ENCODE assay signal across 10 mouse cellular contexts in the genomic region with DNA sequence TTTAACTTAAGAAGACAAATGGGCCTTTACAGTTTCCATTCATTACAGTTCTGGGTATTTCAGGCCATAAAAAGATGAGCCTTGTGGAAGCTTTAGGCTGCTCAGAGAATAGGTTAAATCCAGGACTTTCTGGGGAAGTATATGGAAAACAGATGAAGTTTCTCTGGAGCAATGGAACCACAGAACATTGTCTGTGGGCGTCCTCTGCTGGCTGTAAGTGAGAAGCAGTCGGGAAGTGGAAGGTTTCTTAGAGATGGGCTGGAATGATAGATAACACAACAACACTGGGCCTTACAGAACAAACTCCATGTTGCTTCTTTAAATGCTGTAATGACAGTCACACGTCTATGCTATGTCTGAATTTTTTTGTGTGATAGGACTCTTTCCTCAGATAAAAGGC. TPM values are rescaled to one million over a fixed set of nuclear protein-coding genes. Genes with fewer than 3 reads are reported as not detected.
DNase-seq lines count a peak whose midpoint lies in the region; ATAC-seq and TF ChIP-seq lines count a peak whose summit lies in the region.
"Had no signal": no experiment of that assay in that cellular context is flagged by ENCODE, and none has a peak within 500 bp of the region (broad histone marks: within the 10 kb centered on the region; RNA-seq: fewer than 3 reads in every experiment).

No protein-coding gene starts in this region.

- no peak for TF ChIP-seq CTCF in thymus, adult 2 months (IDR thresholded peaks at IDR 0.05; ENCODE audit: borderline replicate concordance, control insufficient read depth, extremely low read depth, insufficient read depth, low read length, poor library complexity)
- peak; percentile 91 for TF ChIP-seq CTCF in layer of hippocampus, adult 2 months (conservative IDR thresholded peaks at IDR 0.05)
- peak; percentile 88 for TF ChIP-seq CTCF in stomach, postnatal 0 days (IDR thresholded peaks at IDR 0.05; ENCODE audit: low read depth)

- H3K4me3 ChIP-seq in heart, embryonic 10.5 days: no peak overlapping the region
- no peak overlapping the region for H3K4me3 ChIP-seq in thymus, adult 2 months (ENCODE audit: control insufficient read depth, insufficient read depth, low read length)
- no peak overlapping the region for H3K4me3 ChIP-seq in layer of hippocampus, adult 2 months
- H3K4me3 ChIP-seq in stomach, postnatal 0 days (ENCODE audit: low read depth, low read length): no peak overlapping the region
- no peak overlapping the region for H3K4me3 ChIP-seq in forebrain, embryonic 12.5 days (replicated peaks)
- H3K4me3 ChIP-seq: heart, embryonic 15.5 days; midbrain, embryonic 12.5 days had no signal

- peak; percentile 33 to 75 for DNase-seq in heart, adult 18-20 months
- no peak for DNase-seq in heart, embryonic 10.5 days (ENCODE audit: low spot score)
- DNase-seq in thymus, postnatal 4 days: peak; percentile 49
- no peak for DNase-seq in thymus, adult 2 months
- peak; percentile 57 for DNase-seq in embryo, embryonic 10.5 days (ENCODE audit: low spot score)
- peak; percentile 62 to 70 for DNase-seq in layer of hippocampus, adult 2 months (ENCODE audit: low spot score in 2 of 2)
- DNase-seq in stomach, postnatal 0 days (ENCODE audit: low spot score): no peak

- no peak overlapping the region for H3K27ac ChIP-seq in heart, embryonic 10.5 days
- no peak overlapping the region for H3K27ac ChIP-seq in thymus, adult 2 months (ENCODE audit: control insufficient read depth, insufficient read depth, low read length)
- no peak overlapping the region for H3K27ac ChIP-seq in layer of hippocampus, adult 2 months
- H3K27ac ChIP-seq in stomach, postnatal 0 days (replicated peaks): no peak overlapping the region
- no peak overlapping the region for H3K27ac ChIP-seq in forebrain, embryonic 12.5 days
- H3K27ac ChIP-seq: heart, embryonic 15.5 days; midbrain, embryonic 12.5 days had no signal

- no peak overlapping the region for H3K9ac ChIP-seq in stomach, postnatal 0 days (ENCODE audit: low read length)
- H3K9ac ChIP-seq in forebrain, embryonic 12.5 days: no peak overlapping the region
- H3K9ac ChIP-seq: heart, embryonic 15.5 days; midbrain, embryonic 12.5 days had no signal

- ATAC-seq in stomach, postnatal 0 days (ENCODE audit: low FRiP score, low TSS enrichment): no peak
- no peak for ATAC-seq in forebrain, embryonic 12.5 days (ENCODE audit: low FRiP score)

- H3K27me3 ChIP-seq in heart, embryonic 10.5 days (ENCODE audit: insufficient read depth, poor library complexity, severe bottlenecking): 0 out of 2 replicates have a peak, but pooled peaks cover 14% of the 10 kb centered on the region
- H3K27me3 ChIP-seq in thymus, adult 2 months (ENCODE audit: control insufficient read depth, insufficient read depth, low read length): no peaks in the 10 kb centered on the region
- no peaks in the 10 kb centered on the region for H3K27me3 ChIP-seq in stomach, postnatal 0 days (ENCODE audit: control insufficient read depth, insufficient read depth, low read length)
- no peaks in the 10 kb centered on the region for H3K27me3 ChIP-seq in forebrain, embryonic 12.5 days
- H3K27me3 ChIP-seq: midbrain, embryonic 12.5 days had no signal

- H3K4me2 ChIP-seq in stomach, postnatal 0 days (replicated peaks; ENCODE audit: low read depth): no peak overlapping the region
- H3K4me2 ChIP-seq in forebrain, embryonic 12.5 days: no peak overlapping the region
- H3K4me2 ChIP-seq: heart, embryonic 15.5 days; midbrain, embryonic 12.5 days had no signal

- TF ChIP-seq POLR2A in thymus, adult 2 months (IDR thresholded peaks at IDR 0.05; ENCODE audit: control insufficient read depth, extremely low read depth, insufficient read depth, low read length, poor library complexity): no peak

- no peaks in the 10 kb centered on the region for H3K36me3 ChIP-seq in heart, embryonic 10.5 days
- H3K36me3 ChIP-seq in thymus, adult 2 months (ENCODE audit: control insufficient read depth, insufficient read depth, low read length): peaks cover 28% of the 10 kb centered on the region
- no peaks in the 10 kb centered on the region for H3K36me3 ChIP-seq in stomach, postnatal 0 days (ENCODE audit: control insufficient read depth, insufficient read depth, low read length)
- no peaks in the 10 kb centered on the region for H3K36me3 ChIP-seq in forebrain, embryonic 12.5 days (replicated peaks)
- H3K36me3 ChIP-seq: heart, embryonic 15.5 days; midbrain, embryonic 12.5 days had no signal

- peaks cover 20% of the 10 kb centered on the region for H3K4me1 ChIP-seq in heart, embryonic 10.5 days
- H3K4me1 ChIP-seq in thymus, adult 2 months (replicated peaks; ENCODE audit: control insufficient read depth, insufficient read depth, low read length): peaks cover 10% of the 10 kb centered on the region; the same call in 1 of the 2 replicates
- no peaks in the 10 kb centered on the region for H3K4me1 ChIP-seq in stomach, postnatal 0 days (replicated peaks; ENCODE audit: control insufficient read depth, insufficient read depth)
- peaks cover 9% of the 10 kb centered on the region for H3K4me1 ChIP-seq in forebrain, embryonic 12.5 days
- H3K4me1 ChIP-seq: midbrain, embryonic 12.5 days had no signal

- no peaks in the 10 kb centered on the region for H3K9me3 ChIP-seq in heart, embryonic 10.5 days
- no peaks in the 10 kb centered on the region for H3K9me3 ChIP-seq in stomach, postnatal 0 days (ENCODE audit: control insufficient read depth, low read length)
- no peaks in the 10 kb centered on the region for H3K9me3 ChIP-seq in forebrain, embryonic 12.5 days
- H3K9me3 ChIP-seq: heart, embryonic 15.5 days; midbrain, embryonic 12.5 days had no signal

- TF ChIP-seq EP300 in stomach, postnatal 0 days (optimal IDR thresholded peaks at IDR 0.05): no peak

- 28% methylated on average over 3 of the region's 3 CpGs for WGBS in heart, embryonic 10.5 days
- WGBS in thymus, adult 2 months: 69% methylated on average over 3 of the region's 3 CpGs
- WGBS in stomach, postnatal 0 days: 25% methylated on average over 3 of the region's 3 CpGs
- 40% methylated on average over 3 of the region's 3 CpGs for WGBS in forebrain, embryonic 12.5 days

RNA-seq across cellular contexts. Expression of a gene that starts 10.8 kb away (rescaled TPM):
- 1 to 10 TPM; 4.5 to 4.7 TPM for total RNA-seq in heart, adult 18-20 months (2021)
- polyA plus RNA-seq in heart, embryonic 10.5 days (2016; fragmentation: Nextera tagmentation; extraction: Ambion mirVana): 2.3 and 3.9 TPM in 2 replicates
- polyA plus RNA-seq in thymus, adult 2 months (2012; rRNA removed): 17.2 TPM in 2 replicates
- total RNA-seq in layer of hippocampus, adult 2 months (2021): 1 to 10 TPM; 2.5 to 2.9 TPM
- polyA plus RNA-seq in stomach, postnatal 0 days (2015; fragmentation: Nextera tagmentation; extraction: Ambion mirVana): 3.6 and 3.7 TPM in 2 replicates
- 1.4 and 1.6 TPM in 2 replicates for polyA plus RNA-seq in forebrain, embryonic 12.5 days (2016; fragmentation: Nextera tagmentation; extraction: Ambion mirVana)

Comparison
In these comparisons a context has a peak if more than half of its experiments do, and no peak if none do; other contexts are left out.
1. DNase-seq: peak in heart, adult 18-20 months (2 of 2), thymus, postnatal 4 days (single experiment), embryo, embryonic 10.5 days (single experiment) and layer of hippocampus, adult 2 months (2 of 2); none in heart, embryonic 10.5 days (single experiment), thymus, adult 2 months (single experiment) and stomach, postnatal 0 days (single experiment).